Mouse (Mus musculus) heart, adult 2 months (tissue): ENCODE measurements around the gene Pkp4. TPM values are rescaled to one million over a fixed set of nuclear protein-coding genes. Genes with fewer than 3 reads are reported as not detected.

ENCODE experiments used
- DNase-seq, 2 experiments: peaks; one replicate each; pipeline ENCODE4 v3.0.0; 2021
- H3K27ac ChIP-seq: fragments of 200-600 bp; 2 replicates; pipeline ENCODE4 v1.8.1; 2022
- H3K27me3 ChIP-seq: fragments of 200-500 bp; 2 replicates; pipeline ENCODE4 v1.6.1; 2012; ENCODE audit warnings: mild to moderate bottlenecking, low read length, inconsistent platforms, mixed read lengths; ENCODE audit not compliant: control insufficient read depth, insufficient read depth
- H3K36me3 ChIP-seq: fragments of 200-500 bp; 2 replicates; pipeline ENCODE4 v1.6.1; 2012; ENCODE audit warnings: low read length, inconsistent platforms; ENCODE audit not compliant: control insufficient read depth, insufficient read depth
- H3K4me1 ChIP-seq: fragments of 200-500 bp; 2 replicates; pipeline ENCODE4 v1.6.1; 2011; ENCODE audit warnings: low read length; ENCODE audit not compliant: control insufficient read depth, insufficient read depth
- H3K4me3 ChIP-seq: fragments of 200-600 bp; 2 replicates; pipeline ENCODE4 v1.8.1; 2022
- H3K79me2 ChIP-seq: fragments of 200-500 bp; replicated peaks from 2 replicates; pipeline ENCODE4 v1.6.1; 2012; ENCODE audit warnings: mild to moderate bottlenecking, inconsistent platforms, low read length, moderate library complexity, mixed read lengths; ENCODE audit not compliant: control insufficient read depth, insufficient read depth
- H3K9ac ChIP-seq: fragments of 200-500 bp; 2 replicates; pipeline ENCODE4 v1.6.1; 2012; ENCODE audit warnings: low read depth, mild to moderate bottlenecking, control low read depth, inconsistent platforms, low read length, mixed read lengths
- CTCF ChIP-seq: fragments of 200-600 bp; IDR thresholded peaks from 2 replicates; pipeline ENCODE4 v1.8.1; 2022; ENCODE audit warnings: antibody characterized with exemption, mild to moderate bottlenecking, moderate library complexity
- EP300 ChIP-seq: fragments of 200-500 bp; IDR thresholded peaks from 2 replicates; pipeline ENCODE4 v1.6.1; 2011; ENCODE audit warnings: low read depth, low read length, control low read depth; ENCODE audit not compliant: insufficient read depth
- POLR2A ChIP-seq: fragments of 200-500 bp; IDR thresholded peaks from 2 replicates; pipeline ENCODE4 v1.6.1; 2011; ENCODE audit warnings: mild to moderate bottlenecking, low read depth, low read length, control low read depth; ENCODE audit not compliant: insufficient read depth
- WGBS: fragments of 180-500 bp; shearing (Covaris S2); methylation state at CpG from one replicate; pipeline ENCODE4 v1.1.7; 2018; 5-methylcytosine and 5-hydroxymethylcytosine counted together
- intact Hi-C: fragments of 180-260 bp; cut with DNase I; formaldehyde crosslinking; loops from one replicate; pipeline ENCODE4 v1.15.1; 2025
- polyA plus RNA-seq: library from polyadenylated mRNA; depleted of rRNA; stranded (reverse); fragments of >200 nt; gene quantifications from 2 replicates; pipeline ENCODE4 v1.2.3, GENCODE M21; 2012
- total RNA-seq, 2 experiments: library from RNA; stranded (reverse); gene quantifications; 2 replicates each; pipeline ENCODE4 v1.2.3; 2021

Gene Pkp4
- total and polyA plus RNA-seq, 3 experiments, result 61.5 to 174 (median 152) TPM

DNA sequence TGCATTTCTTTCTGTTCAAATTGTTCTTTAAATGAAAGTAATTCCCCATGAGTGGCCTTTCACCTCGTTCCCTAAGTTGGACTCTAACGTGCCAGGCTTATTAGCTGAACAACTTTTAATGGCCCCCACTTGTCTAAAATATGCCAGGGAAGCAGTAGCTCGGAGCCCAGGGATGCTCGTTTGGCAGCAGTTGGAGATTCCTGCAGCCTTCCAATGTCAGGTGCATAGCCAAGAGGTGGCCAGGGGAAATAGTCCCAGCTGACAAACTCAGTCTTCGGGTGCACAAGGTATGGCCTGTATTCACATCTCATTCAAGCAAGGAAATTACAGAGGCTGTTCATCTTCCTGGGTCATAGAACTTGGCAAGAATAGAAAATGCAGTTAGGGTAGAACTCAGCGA lies 112.1 kb downstream of the Pkp4 start:
- peaks cover 15% of the 10 kb centered on the region for H3K36me3 ChIP-seq
- WGBS, result 67% methylated on average over 6 of the region's 6 CpGs
- no peaks in the 10 kb centered on the region for H3K79me2 ChIP-seq
- H3K4me1 ChIP-seq, result peaks cover 10% of the 10 kb centered on the region
- TF ChIP-seq POLR2A (no peak), EP300 (no peak), CTCF (no peak)
- H3K27ac ChIP-seq, result no peak overlapping the region
- intact Hi-C loops, result no loop called here
- no peak for DNase-seq
- no peak overlapping the region for H3K9ac ChIP-seq
- H3K27me3 ChIP-seq, result no peaks in the 10 kb centered on the region
- no peak overlapping the region for H3K4me3 ChIP-seq

DNA sequence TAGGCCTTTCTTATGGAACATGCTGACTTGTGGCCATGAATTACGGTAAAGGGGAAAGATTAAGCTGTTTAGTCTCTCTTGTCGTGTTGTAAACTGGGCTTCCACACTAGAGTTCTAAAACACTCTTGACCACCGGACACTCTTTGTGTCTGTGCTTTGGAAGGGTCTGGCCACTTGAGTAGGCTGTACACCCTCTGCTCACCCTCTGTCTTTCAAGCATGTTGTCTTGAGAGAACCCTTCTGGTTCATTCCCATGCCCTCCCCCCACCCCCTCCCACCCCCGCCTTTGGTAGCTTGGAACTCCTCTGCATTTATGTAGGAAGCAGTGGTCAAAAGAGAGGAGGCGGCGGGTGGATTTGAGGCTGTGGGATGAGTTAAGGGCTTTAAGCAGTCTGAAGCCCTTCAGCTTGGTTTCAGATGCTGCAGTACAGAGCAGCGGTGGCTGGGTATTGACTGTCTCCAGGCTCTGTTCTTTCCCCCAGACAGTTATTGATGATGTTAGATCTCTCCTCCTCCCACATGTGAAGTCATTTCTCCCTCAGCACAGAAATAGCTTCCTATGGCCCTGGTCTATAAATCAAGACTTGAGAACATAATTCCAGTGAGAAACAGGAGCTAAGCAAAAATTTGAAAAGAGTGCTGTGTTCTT lies 120.4 kb downstream of the Pkp4 start:
- 89% methylated on average over 7 of the region's 7 CpGs for WGBS
- peaks cover 1% of the 10 kb centered on the region; the same call in 1 of the 2 replicates for H3K79me2 ChIP-seq
- TF ChIP-seq POLR2A, result no peak
- TF ChIP-seq EP300, result no peak
- TF ChIP-seq CTCF, result no peak
- H3K27ac ChIP-seq, result no peak overlapping the region
- intact Hi-C loops, result no loop called here
- peaks cover 10% of the 10 kb centered on the region for H3K4me1 ChIP-seq
- no peak overlapping the region for H3K9ac ChIP-seq
- H3K36me3 ChIP-seq, result peaks cover 9% of the 10 kb centered on the region; the same call in 1 of the 2 replicates
- no peaks in the 10 kb centered on the region for H3K27me3 ChIP-seq
- no peak for DNase-seq
- H3K4me3 ChIP-seq, result no peak overlapping the region

- intact Hi-C loops, result no loop called here
- H3K36me3 ChIP-seq, result peaks cover 9% of the 10 kb centered on the region; the same call in 1 of the 2 replicates
- TF ChIP-seq EP300, result no peak
- no peak for TF ChIP-seq POLR2A
- no peak for TF ChIP-seq CTCF
- 96% methylated on average over 6 of the region's 6 CpGs for WGBS
- H3K4me3 ChIP-seq, result no peak overlapping the region
- peaks cover 13% of the 10 kb centered on the region for H3K4me1 ChIP-seq
- no peak overlapping the region for H3K27ac ChIP-seq
- H3K9ac ChIP-seq, result no peak overlapping the region
- no peak for DNase-seq
- H3K27me3 ChIP-seq, result no peaks in the 10 kb centered on the region
- peaks cover 1% of the 10 kb centered on the region for H3K79me2 ChIP-seq
These were observed 122.3 kb downstream of the Pkp4 start for GRCm38 (mm10) chr2:59282966-59283365.

DNA sequence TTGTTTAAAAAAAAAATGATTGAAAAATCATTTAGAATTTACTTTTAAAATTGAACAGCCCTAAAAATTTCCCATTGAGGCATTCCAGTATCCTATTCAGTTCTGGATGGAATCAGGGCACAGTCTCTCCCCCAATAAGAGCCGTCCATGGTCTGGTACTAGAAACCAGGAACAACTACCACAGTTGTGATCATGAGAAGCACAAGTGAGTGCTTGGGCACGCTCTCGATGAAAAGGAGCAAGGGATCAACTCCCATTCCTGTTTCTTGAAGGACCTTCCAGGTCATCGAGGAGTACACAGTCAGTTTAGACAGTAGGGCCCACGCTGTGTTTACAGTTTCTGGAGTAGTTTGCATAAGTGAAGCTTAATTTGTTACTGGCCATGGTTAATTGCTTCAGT lies 123.6 kb downstream of the Pkp4 start:
- peaks cover 12% of the 10 kb centered on the region for H3K4me1 ChIP-seq

DNA sequence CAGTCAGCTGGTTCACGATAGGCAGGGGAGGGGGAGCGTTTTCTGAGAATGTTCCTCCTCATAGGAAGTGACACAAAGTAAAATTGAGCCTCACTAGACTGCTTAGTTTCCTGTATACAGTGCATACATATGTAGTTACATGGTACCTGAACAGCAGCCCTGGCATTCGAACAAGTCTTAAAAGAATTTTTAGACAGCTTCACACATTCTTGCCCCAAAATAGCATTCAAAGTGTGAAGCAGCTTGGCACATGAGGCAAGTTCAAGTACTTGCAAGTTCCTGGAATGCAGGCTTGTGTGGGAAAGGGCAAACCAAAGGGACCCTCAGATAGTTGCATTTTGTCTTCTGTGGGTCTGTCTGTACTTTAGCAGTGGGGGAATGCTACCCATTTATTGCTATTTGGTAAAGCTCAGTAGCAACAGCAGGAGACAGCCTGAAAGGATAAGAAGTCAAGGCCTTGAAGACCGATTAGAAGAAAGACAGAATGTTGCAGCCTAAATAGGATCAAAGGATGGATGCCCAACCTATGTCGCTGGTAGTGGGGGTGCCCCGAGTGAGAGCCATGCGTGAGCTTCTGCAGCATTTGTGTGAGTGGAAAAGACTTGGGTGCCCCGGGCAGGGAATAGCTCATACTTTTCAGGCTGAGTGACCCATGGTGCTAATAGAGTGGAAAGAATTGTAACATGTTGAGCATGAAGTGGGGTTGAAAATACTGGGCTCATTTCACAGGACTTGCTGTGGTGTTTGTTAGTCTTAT lies 124.3 kb downstream of the Pkp4 start:
- no peak for DNase-seq

More for the DNA sequence above, 123.6 kb downstream of the Pkp4 start:
- no peak overlapping the region for H3K27ac ChIP-seq
- H3K9ac ChIP-seq, result no peak overlapping the region
- H3K36me3 ChIP-seq, result peaks cover 7% of the 10 kb centered on the region; the same call in 1 of the 2 replicates
- TF ChIP-seq CTCF (no peak), EP300 (no peak), POLR2A (no peak)
- DNase-seq, result no peak
- no peaks in the 10 kb centered on the region for H3K27me3 ChIP-seq
- intact Hi-C loops, result loop anchor here (2.0 kb wide), 1 partner anchor 55 kb away; no protein-coding TSS in a partner anchor
- H3K4me3 ChIP-seq, result no peak overlapping the region
- H3K79me2 ChIP-seq, result peaks cover 1% of the 10 kb centered on the region
- 93% methylated on average over 5 of the region's 5 CpGs for WGBS

More for the DNA sequence above, 124.3 kb downstream of the Pkp4 start:
- TF ChIP-seq EP300 (no peak), POLR2A (no peak), CTCF (no peak)
- Histone ChIP-seq H3K36me3 (peaks cover 7% of the 10 kb centered on the region; the same call in 1 of the 2 replicates), H3K4me3 (no peak overlapping the region), H3K79me2 (peaks cover 1% of the 10 kb centered on the region), H3K27ac (peak overlapping the region; percentile 28; the same call in 1 of the 2 replicates), H3K4me1 (peaks cover 12% of the 10 kb centered on the region), H3K9ac (no peak overlapping the region), H3K27me3 (no peaks in the 10 kb centered on the region)
- 67% methylated on average over 8 of the region's 8 CpGs for WGBS
- intact Hi-C loops, result loop anchor here (2.0 to 5.0 kb wide), 3 partner anchors 56 to 152 kb away; partner anchors contain the start of genes Ccdc148 and Pkp4
